Mouse (Mus musculus) olfactory bulb, adult 2 months (tissue): ENCODE results near the gene Agps. TPM values are rescaled to one million over a fixed set of nuclear protein-coding genes. Genes with fewer than 3 reads are reported as not detected.
A peak's percentile ranks its signal among the peaks of the same experiment; 100 is the strongest.

Source experiments
- H3K27ac ChIP-seq: fragments of 200-500 bp; 2 replicates; pipeline ENCODE4 v1.5.1; 2012; ENCODE audit warnings: low read depth, low read length; ENCODE audit not compliant: insufficient read depth
- H3K4me1 ChIP-seq: fragments of 200-500 bp; 2 replicates; pipeline ENCODE4 v1.6.1; 2012; ENCODE audit warnings: low read length; ENCODE audit not compliant: control insufficient read depth, insufficient read depth
- H3K4me3 ChIP-seq: fragments of 200-500 bp; 2 replicates; pipeline ENCODE4 v1.5.1; 2012; ENCODE audit warnings: mild to moderate bottlenecking, low read depth, low read length, moderate library complexity; ENCODE audit not compliant: insufficient read depth
- CTCF ChIP-seq: fragments of 200-500 bp; IDR thresholded peaks from 2 replicates; pipeline ENCODE4 v1.5.1; 2012; ENCODE audit warnings: low read depth, mild to moderate bottlenecking, low read length, moderate library complexity; ENCODE audit not compliant: insufficient read depth
- POLR2A ChIP-seq: fragments of 200-500 bp; IDR thresholded peaks from 2 replicates; pipeline ENCODE4 v1.6.1; 2012; ENCODE audit warnings: mild to moderate bottlenecking, low read depth, low read length, moderate library complexity; ENCODE audit not compliant: insufficient read depth
- WGBS: fragments of 180-500 bp; shearing (Covaris S2); methylation state at CpG from one replicate; pipeline ENCODE4 v1.1.7; 2018; 5-methylcytosine and 5-hydroxymethylcytosine counted together
- polyA plus RNA-seq: library from polyadenylated mRNA; stranded (reverse); fragments of >200 nt; gene quantifications from 2 replicates; pipeline ENCODE4 v1.2.4, GENCODE M21; 2012; ENCODE audit warnings: low replicate concordance; ENCODE audit not compliant: missing spikeins, insufficient read depth, insufficient read length

The Agps gene
- not detected in 2 replicates for polyA plus RNA-seq

GRCm38 (mm10) chr2:75831881-75832633, at the start of gene Agps:
Gene Agps, plus strand, starts transcription at chr2:75832177.
- peak within 1 kb of the TSS; percentile 91 for H3K4me3 ChIP-seq
- H3K27ac ChIP-seq: 0 out of 2 replicates have a peak within 1 kb of the TSS, but pooled peaks have one; percentile 34
- peaks cover 2% of the 10 kb centered on the region; the same call in 1 of the 2 replicates for H3K4me1 ChIP-seq
- TF ChIP-seq POLR2A: peak; percentile 36; the same call in 1 of the 2 replicates
- TF ChIP-seq CTCF: no peak
- WGBS: under 1% methylated on average over 86 of the region's 86 CpGs

- Histone ChIP-seq H3K4me1 (no peaks in the 10 kb centered on the region), H3K4me3 (no peak overlapping the region), H3K27ac (no peak overlapping the region)
- TF ChIP-seq CTCF: no peak
- no peak for TF ChIP-seq POLR2A
- WGBS: 25% methylated on average over 6 of the region's 6 CpGs
Observed at GRCm38 (mm10) chr2:75786075-75786474, 45.9 kb upstream of the Agps start.

GRCm38 (mm10) chr2:75788511-75788910, 43.5 kb upstream of the Agps start:
- Histone ChIP-seq H3K4me1 (no peaks in the 10 kb centered on the region), H3K27ac (no peak overlapping the region), H3K4me3 (no peak overlapping the region)
- TF ChIP-seq POLR2A (no peak), CTCF (no peak)
- 82% methylated on average over 3 of the region's 3 CpGs for WGBS

GRCm38 (mm10) chr2:75789959-75790523, 41.9 kb upstream of the Agps start:
- Histone ChIP-seq H3K27ac (no peak overlapping the region), H3K4me3 (no peak overlapping the region), H3K4me1 (no peaks in the 10 kb centered on the region)
- WGBS: 61% methylated on average over 14 of the region's 14 CpGs
- TF ChIP-seq POLR2A (no peak), CTCF (no peak)

GRCm38 (mm10) chr2:75791561-75792308, 40.2 kb upstream of the Agps start:
- TF ChIP-seq CTCF: no peak
- H3K27ac ChIP-seq: no peak overlapping the region
- H3K4me3 ChIP-seq: no peak overlapping the region
- WGBS: 89% methylated on average over 18 of the region's 18 CpGs
- H3K4me1 ChIP-seq: 0 out of 2 replicates have a peak, but pooled peaks cover 2% of the 10 kb centered on the region

- WGBS: 73% methylated on average over 12 of the region's 12 CpGs
- no peak for TF ChIP-seq POLR2A
- TF ChIP-seq CTCF: no peak
- Histone ChIP-seq H3K27ac (no peak overlapping the region), H3K4me1 (0 out of 2 replicates have a peak, but pooled peaks cover 2% of the 10 kb centered on the region), H3K4me3 (no peak overlapping the region)
Observed at GRCm38 (mm10) chr2:75792377-75793203, 39.4 kb upstream of the Agps start.

GRCm38 (mm10) chr2:75796181-75796580, 35.8 kb upstream of the Agps start:
- TF ChIP-seq CTCF: no peak
- TF ChIP-seq POLR2A: no peak
- Histone ChIP-seq H3K4me3 (no peak overlapping the region), H3K4me1 (0 out of 2 replicates have a peak, but pooled peaks cover 2% of the 10 kb centered on the region), H3K27ac (no peak overlapping the region)
- WGBS: 88% methylated on average over 2 of the region's 2 CpGs

GRCm38 (mm10) chr2:75798434-75798970, 33.5 kb upstream of the Agps start:
- Histone ChIP-seq H3K27ac (no peak overlapping the region), H3K4me1 (0 out of 2 replicates have a peak, but pooled peaks cover 2% of the 10 kb centered on the region), H3K4me3 (no peak overlapping the region)
- WGBS: 69% methylated on average over 4 of the region's 4 CpGs
- TF ChIP-seq CTCF (no peak), POLR2A (no peak)
